ENCODE assay signal across 8 mouse cellular contexts in genomic region chr13:33935465-33936181, GRCm38 (mm10). TPM values are rescaled to one million over a fixed set of nuclear protein-coding genes. Genes with fewer than 3 reads are reported as not detected.
DNase-seq lines count a peak whose midpoint lies in the region; ATAC-seq lines count a peak whose summit lies in the region.

No protein-coding gene starts in this region.

- 0 out of 2 replicates have a peak overlapping the region, but pooled peaks have one; percentile 26 for H3K27ac ChIP-seq in hindbrain, embryonic 14.5 days

- H3K36me3 ChIP-seq in hindbrain, embryonic 14.5 days (replicated peaks; ENCODE audit: control insufficient read depth, insufficient read depth), result no peaks in the 10 kb centered on the region

- peak; percentile 86 for ATAC-seq in hindbrain, embryonic 14.5 days (ENCODE audit: low FRiP score)

- WGBS in hindbrain, embryonic 14.5 days, result under 1% methylated on average over 44 of the region's 44 CpGs

- DNase-seq in adrenal gland, adult 18-20 months (ENCODE audit: low spot score in 2 of 2), result peak; percentile 73 to 76
- peak; percentile 68 to 70 for DNase-seq in cerebellum, postnatal 36 days
- peak; percentile 72 for DNase-seq in gastrocnemius, adult 18-20 months (ENCODE audit: low spot score)
- no peak for DNase-seq in hindbrain, embryonic 14.5 days (ENCODE audit: low spot score)
- DNase-seq in left cerebral cortex, adult 11 months (ENCODE audit: low spot score), result peak; percentile 7
- DNase-seq in lung, postnatal 25 days (ENCODE audit: low spot score), result peak; percentile 73
- DNase-seq in right cerebral cortex, postnatal 10 days (ENCODE audit: low spot score in 2 of 2), result peak; percentile 61 to 73
- DNase-seq in spleen, postnatal 14 days (ENCODE audit: low spot score in 2 of 2), result no peak

- no peaks in the 10 kb centered on the region for H3K27me3 ChIP-seq in hindbrain, embryonic 14.5 days (ENCODE audit: control insufficient read depth, insufficient read depth, low read length)

- no peaks in the 10 kb centered on the region for H3K9me3 ChIP-seq in hindbrain, embryonic 14.5 days (ENCODE audit: control insufficient read depth, low read length)

- H3K4me1 ChIP-seq in hindbrain, embryonic 14.5 days (replicated peaks; ENCODE audit: control insufficient read depth, insufficient read depth, low read length), result peaks cover 11% of the 10 kb centered on the region

- H3K9ac ChIP-seq in hindbrain, embryonic 14.5 days, result peak overlapping the region; percentile 78

- peak overlapping the region; percentile 92 for H3K4me2 ChIP-seq in hindbrain, embryonic 14.5 days (replicated peaks)

- peak overlapping the region; percentile 63 for H3K4me3 ChIP-seq in hindbrain, embryonic 14.5 days (replicated peaks; ENCODE audit: low read length)

RNA-seq across cellular contexts. Expression of gene Nqo2, which starts 28.9 kb away (rescaled TPM):
- 10 to 100 TPM; 28.6 to 51.8 TPM for total RNA-seq in adrenal gland, adult 18-20 months (2021)
- total RNA-seq in gastrocnemius, adult 18-20 months (2021), result 10 to 100 TPM; 13.2 to 17.2 TPM
- 8.6 and 10.7 TPM in 2 replicates for polyA plus RNA-seq in hindbrain, embryonic 14.5 days (2014; fragmentation: Nextera tagmentation; extraction: Ambion mirVana)

RNA-seq across cellular contexts. Expression of gene Serpinb6c, which starts 30.1 kb away (rescaled TPM):
- total RNA-seq in adrenal gland, adult 18-20 months (2021), result under 1 TPM; 0.45 to 0.60 TPM
- under 1 TPM in 1 of 2 experiments, not detected in 1; 0.52 TPM for total RNA-seq in gastrocnemius, adult 18-20 months (2021)
- polyA plus RNA-seq in hindbrain, embryonic 14.5 days (2014; fragmentation: Nextera tagmentation; extraction: Ambion mirVana), result 0.32 TPM in 1 of 2 replicates, not detected in the other

Comparison
In these comparisons a context has a peak if more than half of its experiments do, and no peak if none do; other contexts are left out.
1. DNase-seq: peak in adrenal gland, adult 18-20 months (2 of 2), cerebellum, postnatal 36 days (2 of 2), gastrocnemius, adult 18-20 months (single experiment), left cerebral cortex, adult 11 months (single experiment), lung, postnatal 25 days (single experiment) and right cerebral cortex, postnatal 10 days (2 of 2); none in hindbrain, embryonic 14.5 days (single experiment) and spleen, postnatal 14 days (0 of 2).